Mouse (Mus musculus) leukemia stem cell, adult 10-12 weeks (primary cell): ENCODE data around the gene 4930524N10Rik. TPM values are rescaled to one million over a fixed set of nuclear protein-coding genes. Genes with fewer than 3 reads are reported as not detected.

ENCODE experiments used
- polyA plus RNA-seq: library from polyadenylated mRNA; stranded (reverse); fragments of >175 nt; gene quantifications from 2 replicates; pipeline ENCODE4 v1.2.3, GENCODE M21; 2012; ENCODE audit warnings: low replicate concordance

Gene 4930524N10Rik
- polyA plus RNA-seq: 0.20 TPM in 1 of 2 replicates, not detected in the other

DNA sequence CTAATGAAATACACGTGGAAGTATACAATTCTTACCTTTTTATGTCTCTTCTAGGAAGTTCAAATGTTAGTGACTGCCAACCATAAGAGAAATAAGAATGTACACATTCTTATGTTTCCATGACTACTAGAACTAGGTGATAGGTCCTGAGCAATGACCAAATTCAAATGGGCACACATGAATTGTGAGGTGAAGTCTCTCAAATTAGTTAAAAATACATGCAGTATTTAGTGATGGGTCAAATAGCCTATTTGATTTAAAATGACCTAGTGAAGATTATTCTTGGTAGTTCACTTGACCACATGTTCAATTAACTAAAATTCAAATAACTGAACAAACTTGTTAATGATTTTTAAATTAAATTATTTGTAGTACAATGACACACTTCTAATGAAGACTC, at the start of gene 4930524N10Rik:
4930524N10Rik (minus strand) TSS at position 101 of the 400 bp plus-strand sequence.

Other genes starting within 250 kb of the 4930524N10Rik start
- gene Gm15140, start 222.7 kb downstream of the 4930524N10Rik start, polyA plus RNA-seq: not detected in 2 replicates
- gene Samt4, start 138.6 kb upstream of the 4930524N10Rik start, polyA plus RNA-seq: not detected in 2 replicates
- not detected in 2 replicates for gene Samt2, start 236.0 kb upstream of the 4930524N10Rik start, polyA plus RNA-seq